Mouse (Mus musculus) stomach, postnatal 0 days (tissue): Measurements from ENCODE around the gene Opcml.

Experiments used
- CTCF ChIP-seq: IDR thresholded peaks from 2 replicates; pipeline ENCODE4 v1.5.1; 2016; ENCODE audit warnings: antibody characterized with exemption, low read depth, mild to moderate bottlenecking, moderate library complexity
- EP300 ChIP-seq: optimal IDR thresholded peaks from 2 replicates; pipeline ENCODE3; 2016; ENCODE audit warnings: antibody characterized with exemption

DNA sequence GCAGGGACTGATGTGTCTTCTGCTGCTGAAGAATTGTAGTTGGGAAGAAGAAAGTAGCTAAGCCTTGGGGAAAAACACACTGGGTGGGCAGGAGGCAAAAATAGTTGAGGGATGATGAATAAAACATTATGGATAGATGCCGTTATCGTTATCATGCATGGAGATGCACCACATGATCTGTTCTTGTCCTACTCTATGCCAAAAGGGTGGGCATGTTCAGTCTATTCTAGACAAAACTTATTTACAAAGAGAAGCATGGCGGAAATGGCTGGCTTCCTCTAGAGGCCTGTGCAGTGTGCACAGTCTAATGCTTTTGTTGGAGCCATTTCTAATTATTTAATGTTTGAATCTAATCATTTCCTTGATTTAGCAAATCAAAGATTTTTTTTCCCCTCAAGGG, 293.2 kb downstream of the Opcml start:
- no peak for TF ChIP-seq CTCF
- TF ChIP-seq EP300: no peak
